Mouse (Mus musculus): ENCODE measurements around the gene Srgap3. TPM values are rescaled to one million over a fixed set of nuclear protein-coding genes. Genes with fewer than 3 reads are reported as not detected.
A peak's percentile ranks its signal among the peaks of the same experiment; 100 is the strongest.
"Not testable (repeated sequence)": the region's sequence is repeated elsewhere in the genome, so short reads cannot be mapped to it uniquely, and the experiment has no call there.

Srgap3 gene
- polyA plus RNA-seq, 1 experiment, result 0.01 TPM

DNA sequence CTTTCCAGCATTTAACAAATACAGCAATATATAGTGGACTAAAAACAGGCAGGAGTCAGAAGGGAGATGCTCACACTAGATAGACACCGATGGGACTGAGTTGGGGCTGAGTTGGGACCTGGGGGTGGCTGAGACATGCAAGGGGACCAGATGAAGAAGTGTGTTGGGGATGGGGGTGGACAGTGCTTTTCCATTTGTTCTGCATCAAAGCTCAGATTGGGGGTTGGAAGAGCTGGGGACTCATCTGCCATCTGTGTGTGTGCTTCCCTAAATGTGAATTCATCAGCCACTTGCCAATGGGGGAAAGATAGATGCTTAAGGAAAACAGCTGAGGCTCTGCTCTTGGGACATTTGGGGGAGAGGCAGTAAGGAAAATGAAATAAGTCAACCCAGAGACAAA is 227.1 kb downstream of the Srgap3 start:
- H3K9me3 ChIP-seq (ENCODE audit: control insufficient read depth, low read length), result no peaks in the 10 kb centered on the region
- H3K36me3 ChIP-seq (ENCODE audit: control insufficient read depth), result no peaks in the 10 kb centered on the region
- H3K27me3 ChIP-seq (ENCODE audit: control insufficient read depth), result no peaks in the 10 kb centered on the region
- H3K4me3 ChIP-seq (replicated peaks), result no peak overlapping the region
- TF ChIP-seq GATA1 (IDR thresholded peaks at IDR 0.05; ENCODE audit: low read length), result no peak
- TF ChIP-seq TAL1 (IDR thresholded peaks at IDR 0.05; ENCODE audit: low read length), result no peak
- H3K4me1 ChIP-seq (ENCODE audit: control insufficient read depth), result no peaks in the 10 kb centered on the region; the same call in 1 of the 2 replicates

DNA sequence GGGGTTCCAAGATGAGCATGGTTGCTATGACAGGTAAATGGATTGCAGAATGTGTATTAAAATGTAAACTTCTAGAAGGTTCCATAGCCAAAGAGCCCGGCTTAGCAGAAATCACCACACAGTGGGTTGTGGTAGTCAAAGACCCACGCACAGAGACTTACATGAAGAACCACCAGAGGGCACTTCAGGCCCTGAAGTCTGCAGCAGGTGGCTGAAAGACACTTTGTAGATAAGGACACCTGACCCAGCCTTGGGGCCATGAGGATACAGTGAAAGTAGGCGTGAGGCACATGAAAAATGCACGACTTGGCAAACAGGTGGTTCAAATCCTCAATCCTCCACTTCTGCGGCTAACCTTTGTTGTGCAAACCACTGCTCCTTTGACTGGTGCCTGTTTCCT is 229.9 kb downstream of the Srgap3 start:
- no peaks in the 10 kb centered on the region for H3K9me3 ChIP-seq (ENCODE audit: control insufficient read depth, low read length)
- no peak overlapping the region for H3K4me3 ChIP-seq (replicated peaks)
- no peak for TF ChIP-seq GATA1 (IDR thresholded peaks at IDR 0.05; ENCODE audit: low read length)
- TF ChIP-seq TAL1 (IDR thresholded peaks at IDR 0.05; ENCODE audit: low read length), result no peak
- H3K27me3 ChIP-seq (ENCODE audit: control insufficient read depth), result no peaks in the 10 kb centered on the region
- H3K36me3 ChIP-seq (ENCODE audit: control insufficient read depth), result no peaks in the 10 kb centered on the region
- no peaks in the 10 kb centered on the region; the same call in 1 of the 2 replicates for H3K4me1 ChIP-seq (ENCODE audit: control insufficient read depth)

DNA sequence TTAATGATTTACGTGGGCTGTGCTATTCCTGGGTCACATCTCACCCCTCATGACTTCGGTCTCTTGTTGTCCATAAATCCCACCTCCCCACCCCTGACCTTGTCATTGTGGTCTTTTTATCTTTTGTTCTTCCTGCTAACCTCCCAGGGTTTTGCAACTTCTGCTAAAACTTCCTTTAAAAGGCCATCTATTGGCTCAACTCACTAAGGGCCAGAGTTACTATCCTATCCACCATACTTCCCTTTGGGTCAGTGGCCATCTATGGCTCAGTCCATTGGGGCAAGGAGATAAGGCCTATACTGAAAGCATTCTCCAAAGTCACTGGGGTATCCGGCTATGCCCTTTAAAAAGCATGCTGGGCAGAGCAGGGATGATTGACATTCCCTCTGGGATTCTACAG is 233.1 kb downstream of the Srgap3 start:
- Histone ChIP-seq H3K9me3 (ENCODE audit: control insufficient read depth, low read length) (no peaks in the 10 kb centered on the region), H3K4me1 (ENCODE audit: control insufficient read depth) (no peaks in the 10 kb centered on the region; the same call in 1 of the 2 replicates), H3K27me3 (ENCODE audit: control insufficient read depth) (no peaks in the 10 kb centered on the region), H3K36me3 (ENCODE audit: control insufficient read depth) (no peaks in the 10 kb centered on the region), H3K4me3 (replicated peaks) (no peak overlapping the region)
- TF ChIP-seq TAL1 (IDR thresholded peaks at IDR 0.05; ENCODE audit: low read length), result no peak
- TF ChIP-seq GATA1 (IDR thresholded peaks at IDR 0.05; ENCODE audit: low read length), result no peak

DNA sequence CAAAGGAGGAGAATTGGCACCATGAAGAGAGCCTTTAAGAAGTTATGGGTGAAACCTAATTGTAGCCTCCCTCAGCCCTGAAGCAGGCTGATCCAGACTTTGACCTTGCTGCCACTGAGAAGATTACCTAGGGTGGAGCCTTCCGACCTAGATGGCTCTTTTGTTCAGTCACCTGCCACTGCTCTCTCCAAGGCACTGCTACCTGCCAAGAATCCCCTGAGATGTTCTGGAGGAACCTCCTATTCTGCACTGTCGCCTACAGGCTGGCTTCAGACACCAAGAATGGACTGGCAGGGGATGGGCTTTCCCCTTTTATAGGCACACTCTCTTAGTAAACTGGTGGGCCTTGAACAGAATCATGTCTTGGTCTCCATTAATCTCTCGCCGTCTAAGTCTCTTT is 244.8 kb downstream of the Srgap3 start:
- H3K4me3 ChIP-seq (replicated peaks); H3K36me3 ChIP-seq (ENCODE audit: control insufficient read depth); H3K4me1 ChIP-seq (ENCODE audit: control insufficient read depth); H3K9me3 ChIP-seq (ENCODE audit: control insufficient read depth, low read length); H3K27me3 ChIP-seq (ENCODE audit: control insufficient read depth): not testable (repeated sequence)

DNA sequence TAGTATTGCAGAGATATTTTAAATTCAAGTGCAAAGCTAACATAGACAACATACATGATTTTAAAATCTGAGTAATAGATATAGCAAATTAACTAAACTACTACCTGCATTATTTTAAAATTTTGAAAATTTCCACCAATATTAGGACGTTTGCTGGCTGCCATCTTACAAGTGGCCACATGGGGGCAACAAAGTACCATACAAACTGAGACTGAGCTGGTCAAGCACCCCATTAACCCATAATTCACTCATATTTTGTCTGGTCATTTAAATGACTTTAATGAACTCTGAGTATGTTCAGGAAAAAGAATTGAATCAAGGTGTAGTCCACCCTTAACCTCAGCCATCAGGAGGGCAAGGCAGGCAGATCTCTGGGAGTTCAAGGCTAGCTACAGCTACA is 246.7 kb downstream of the Srgap3 start:
- H3K4me1 ChIP-seq (ENCODE audit: control insufficient read depth), result peaks cover 10% of the 10 kb centered on the region
- H3K9me3 ChIP-seq (ENCODE audit: control insufficient read depth, low read length), result no peaks in the 10 kb centered on the region
- TF ChIP-seq TAL1 (IDR thresholded peaks at IDR 0.05; ENCODE audit: low read length) (no peak), GATA1 (IDR thresholded peaks at IDR 0.05; ENCODE audit: low read length) (no peak)
- H3K36me3 ChIP-seq (ENCODE audit: control insufficient read depth), result no peaks in the 10 kb centered on the region
- peaks cover 5% of the 10 kb centered on the region for H3K27me3 ChIP-seq (ENCODE audit: control insufficient read depth)
- no peak overlapping the region for H3K4me3 ChIP-seq (replicated peaks)

DNA sequence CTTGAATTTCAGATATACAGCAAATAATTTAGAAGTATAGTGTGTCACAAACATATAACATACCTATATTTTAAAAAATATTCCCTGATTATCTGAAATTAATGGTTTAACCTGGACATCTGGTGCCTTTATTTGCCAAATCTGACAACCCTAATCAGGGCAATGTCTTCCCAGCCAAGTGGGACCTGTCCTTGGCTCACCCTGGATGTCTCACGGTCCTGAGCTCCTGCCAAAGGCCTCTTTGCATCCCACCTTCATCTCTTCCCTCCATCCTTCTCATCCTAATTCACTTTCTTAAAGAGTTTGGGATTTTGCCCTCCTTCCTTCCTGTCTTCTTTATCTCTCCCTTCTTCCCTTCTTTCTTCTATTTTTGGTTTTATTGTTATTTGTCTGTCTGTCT is 248.0 kb downstream of the Srgap3 start:
- Histone ChIP-seq H3K36me3 (ENCODE audit: control insufficient read depth) (peaks cover 9% of the 10 kb centered on the region), H3K9me3 (ENCODE audit: control insufficient read depth, low read length) (no peaks in the 10 kb centered on the region), H3K27me3 (ENCODE audit: control insufficient read depth) (peaks cover 5% of the 10 kb centered on the region), H3K4me3 (replicated peaks) (no peak overlapping the region), H3K4me1 (ENCODE audit: control insufficient read depth) (peaks cover 22% of the 10 kb centered on the region)
- TF ChIP-seq TAL1 (IDR thresholded peaks at IDR 0.05; ENCODE audit: low read length) (no peak), GATA1 (IDR thresholded peaks at IDR 0.05; ENCODE audit: low read length) (no peak)

DNA sequence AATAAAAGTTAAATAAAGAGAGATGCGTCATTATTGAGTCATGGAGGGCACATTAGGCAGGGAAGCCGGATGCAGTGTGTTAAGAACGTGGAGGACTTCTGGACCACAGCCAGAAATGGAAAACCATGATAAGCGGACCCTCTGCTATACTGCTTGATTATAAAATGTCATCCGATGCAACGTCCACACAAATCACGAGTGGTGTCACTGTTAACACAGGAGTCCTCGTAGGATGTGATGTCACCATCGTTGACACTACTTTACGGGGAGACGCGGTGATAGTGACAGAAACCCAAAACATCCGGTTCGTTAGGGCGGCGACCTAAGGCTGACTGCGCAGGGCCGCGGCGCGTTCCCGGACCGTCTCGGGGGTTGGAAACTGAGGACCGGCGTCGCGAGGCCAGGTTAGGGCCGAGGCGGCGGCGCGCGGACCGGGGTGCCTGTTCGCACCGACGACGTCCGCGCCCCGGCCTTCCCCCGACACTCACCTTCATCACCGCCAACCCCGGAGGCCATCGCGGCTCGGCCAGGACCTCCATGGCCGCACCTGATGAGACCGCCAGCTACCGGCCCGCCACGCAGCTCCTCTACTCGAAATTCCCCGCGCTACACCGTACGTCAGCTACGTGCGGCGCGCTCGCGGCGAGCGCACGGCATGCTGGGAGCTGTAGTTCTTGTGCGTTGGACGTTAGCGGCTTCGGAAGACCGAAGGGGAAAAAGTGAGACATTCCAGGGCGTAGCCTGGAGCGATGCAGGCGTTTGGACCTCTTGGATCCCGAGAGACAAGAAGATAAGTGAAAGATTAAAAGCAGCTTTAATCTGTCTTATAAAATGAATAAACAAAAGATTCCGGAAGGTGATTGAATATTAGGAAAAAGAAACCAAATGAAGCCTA is 250.8 kb downstream of the Srgap3 start, which contains the start of gene Rad18:
Rad18 (minus strand) TSS at position 631 of the 895 bp plus-strand sequence.
- peaks cover 23% of the 10 kb centered on the region for H3K4me1 ChIP-seq (ENCODE audit: control insufficient read depth)
- peaks cover 5% of the 10 kb centered on the region for H3K27me3 ChIP-seq (ENCODE audit: control insufficient read depth)
- no peaks in the 10 kb centered on the region for H3K9me3 ChIP-seq (ENCODE audit: control insufficient read depth, low read length)
- TF ChIP-seq GATA1 (IDR thresholded peaks at IDR 0.05; ENCODE audit: low read length), result no peak
- no peak for TF ChIP-seq TAL1 (IDR thresholded peaks at IDR 0.05; ENCODE audit: low read length)
- H3K36me3 ChIP-seq (ENCODE audit: control insufficient read depth), result peaks cover 34% of the 10 kb centered on the region
- peak within 1 kb of the TSS; percentile 72 for H3K4me3 ChIP-seq (replicated peaks)

DNA sequence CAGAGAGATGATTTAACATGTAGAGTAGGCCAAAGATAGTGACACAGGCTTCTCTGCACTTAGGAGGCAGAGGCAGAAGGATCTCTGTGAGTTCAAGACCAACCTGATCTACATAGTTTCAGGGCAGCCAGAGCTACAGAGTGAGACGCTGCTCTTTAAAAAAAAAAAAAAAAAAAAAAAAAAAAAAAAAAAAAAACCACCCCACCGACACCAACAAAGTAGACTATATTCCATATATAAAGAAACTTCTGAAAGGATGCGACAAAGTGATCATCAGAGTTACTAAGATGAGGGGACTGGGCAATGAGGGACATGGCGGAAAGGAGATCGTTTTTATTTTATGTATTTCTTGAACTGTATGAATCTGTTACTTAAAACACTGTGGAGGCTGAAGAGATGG is 252.6 kb downstream of the Srgap3 start:
- H3K9me3 ChIP-seq (ENCODE audit: control insufficient read depth, low read length), result no peaks in the 10 kb centered on the region
- H3K36me3 ChIP-seq (ENCODE audit: control insufficient read depth), result peaks cover 51% of the 10 kb centered on the region
- H3K4me3 ChIP-seq (replicated peaks), result peak overlapping the region; percentile 11
- peaks cover 2% of the 10 kb centered on the region for H3K27me3 ChIP-seq (ENCODE audit: control insufficient read depth)
- TF ChIP-seq GATA1 (IDR thresholded peaks at IDR 0.05; ENCODE audit: low read length), result no peak
- TF ChIP-seq TAL1 (IDR thresholded peaks at IDR 0.05; ENCODE audit: low read length), result no peak
- H3K4me1 ChIP-seq (ENCODE audit: control insufficient read depth), result peaks cover 23% of the 10 kb centered on the region

DNA sequence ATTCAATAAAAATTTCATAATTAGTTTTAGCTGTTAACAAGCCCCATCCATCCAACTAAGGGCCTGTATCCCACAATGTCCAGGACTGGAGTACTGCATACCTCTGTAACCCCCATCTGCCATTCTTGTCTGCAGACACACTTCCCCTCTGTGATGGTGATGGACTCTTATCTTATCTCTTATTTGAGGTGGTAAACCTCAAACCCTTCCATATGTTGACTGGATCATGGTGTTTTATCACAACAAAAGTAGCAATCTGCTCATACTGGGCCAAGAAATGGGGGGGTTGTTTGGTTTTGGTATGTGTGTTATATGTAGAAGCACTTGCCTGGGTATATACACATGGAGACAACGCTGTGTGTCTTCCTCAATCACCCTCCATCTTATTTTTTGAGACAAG is 255.5 kb downstream of the Srgap3 start:
- Histone ChIP-seq H3K4me3 (replicated peaks) (no peak overlapping the region), H3K9me3 (ENCODE audit: control insufficient read depth, low read length) (no peaks in the 10 kb centered on the region), H3K4me1 (ENCODE audit: control insufficient read depth) (peaks cover 17% of the 10 kb centered on the region), H3K36me3 (ENCODE audit: control insufficient read depth) (peaks cover 77% of the 10 kb centered on the region), H3K27me3 (ENCODE audit: control insufficient read depth) (no peaks in the 10 kb centered on the region)
- TF ChIP-seq TAL1 (IDR thresholded peaks at IDR 0.05; ENCODE audit: low read length), result no peak
- TF ChIP-seq GATA1 (IDR thresholded peaks at IDR 0.05; ENCODE audit: low read length), result no peak

All from erythroblast, embryonic 14.5 days (primary cell).